ENCODE assay signal across 10 mouse cellular contexts in genomic region chr7:46034991-46035390, GRCm38 (mm10). TPM values are rescaled to one million over a fixed set of nuclear protein-coding genes. Genes with fewer than 3 reads are reported as not detected.
DNase-seq lines count a peak whose midpoint lies in the region; ATAC-seq and TF ChIP-seq lines count a peak whose summit lies in the region.
"Had no signal": no experiment of that assay in that cellular context is flagged by ENCODE, and none has a peak within 500 bp of the region (broad histone marks: within the 10 kb centered on the region; RNA-seq: fewer than 3 reads in every experiment).

No protein-coding gene starts in this region.

- no peak for TF ChIP-seq CTCF in forebrain, postnatal 0 days (IDR thresholded peaks at IDR 0.05; ENCODE audit: low read depth)

- whole genome bisulfite sequencing in lung, embryonic 15.5 days = 71% methylated on average over 2 of the region's 2 CpGs
- 82% methylated on average over 2 of the region's 2 CpGs for WGBS in forebrain, postnatal 0 days
- 27% methylated on average over 2 of the region's 2 CpGs for WGBS in liver, embryonic 13.5 days (ENCODE audit: insufficient replicate concordance)
- 70% methylated on average over 2 of the region's 2 CpGs for whole genome bisulfite sequencing in stomach, embryonic 15.5 days

- H3K36me3 ChIP-seq in lung, embryonic 15.5 days = 0 out of 2 replicates have a peak, but pooled peaks cover 11% of the 10 kb centered on the region
- H3K36me3 ChIP-seq in forebrain, postnatal 0 days (ENCODE audit: insufficient read depth) = peaks cover 14% of the 10 kb centered on the region
- peaks cover 28% of the 10 kb centered on the region for H3K36me3 ChIP-seq in liver, embryonic 13.5 days
- peaks cover 8% of the 10 kb centered on the region; the same call in 1 of the 2 replicates for H3K36me3 ChIP-seq in stomach, embryonic 15.5 days

- no peak for DNase-seq in lung, postnatal 10 days
- no peak for DNase-seq in forebrain, postnatal 0 days
- no peak for DNase-seq in liver, embryonic 13.5 days
- no peak for DNase-seq in gastrocnemius, postnatal 10 days
- no peak for DNase-seq in right cerebral cortex, postnatal 25 days
- no peak for DNase-seq in lung, postnatal 25 days (ENCODE audit: low spot score)
- DNase-seq: kidney, adult 11 months; thymus, adult 2 months had no signal

- no peak for ATAC-seq in lung, embryonic 15.5 days (ENCODE audit: borderline replicate concordance, extremely low read depth, low FRiP score, low TSS enrichment)
- no peak for ATAC-seq in forebrain, postnatal 0 days
- ATAC-seq in liver, embryonic 13.5 days (ENCODE audit: low read depth) = no peak
- ATAC-seq in stomach, embryonic 15.5 days (ENCODE audit: insufficient read depth, low FRiP score, low read depth) = no peak

- peak overlapping the region; percentile 71 for H3K4me3 ChIP-seq in lung, embryonic 15.5 days
- no peak overlapping the region for H3K4me3 ChIP-seq in forebrain, postnatal 0 days (ENCODE audit: low read depth, low read length)
- peak overlapping the region; percentile 89 for H3K4me3 ChIP-seq in liver, embryonic 13.5 days (replicated peaks)
- peak overlapping the region; percentile 86 for H3K4me3 ChIP-seq in stomach, embryonic 15.5 days (replicated peaks)

- H3K4me1 ChIP-seq in lung, embryonic 15.5 days = peaks cover 18% of the 10 kb centered on the region
- peaks cover 14% of the 10 kb centered on the region for H3K4me1 ChIP-seq in forebrain, postnatal 0 days (ENCODE audit: insufficient read depth)
- peaks cover 52% of the 10 kb centered on the region for H3K4me1 ChIP-seq in liver, embryonic 13.5 days (replicated peaks)
- H3K4me1 ChIP-seq in stomach, embryonic 15.5 days = peaks cover 35% of the 10 kb centered on the region

- H3K9ac ChIP-seq in lung, embryonic 15.5 days = peak overlapping the region; percentile 67
- H3K9ac ChIP-seq in forebrain, postnatal 0 days = 0 out of 2 replicates have a peak overlapping the region, but pooled peaks have one; percentile 71
- peak overlapping the region; percentile 91 for H3K9ac ChIP-seq in liver, embryonic 13.5 days
- H3K9ac ChIP-seq in stomach, embryonic 15.5 days = no peak overlapping the region

- no peaks in the 10 kb centered on the region for H3K9me3 ChIP-seq in lung, embryonic 15.5 days
- H3K9me3 ChIP-seq in forebrain, postnatal 0 days (ENCODE audit: low read length) = no peaks in the 10 kb centered on the region
- H3K9me3 ChIP-seq in liver, embryonic 13.5 days (replicated peaks) = no peaks in the 10 kb centered on the region
- H3K9me3 ChIP-seq in stomach, embryonic 15.5 days = no peaks in the 10 kb centered on the region

- peak overlapping the region; percentile 83 for H3K4me2 ChIP-seq in lung, embryonic 15.5 days
- peak overlapping the region; percentile 84 for H3K4me2 ChIP-seq in forebrain, postnatal 0 days (ENCODE audit: low read depth)
- peak overlapping the region; percentile 97 for H3K4me2 ChIP-seq in liver, embryonic 13.5 days
- peak overlapping the region; percentile 83 for H3K4me2 ChIP-seq in stomach, embryonic 15.5 days

- H3K27ac ChIP-seq in lung, embryonic 15.5 days = no peak overlapping the region
- no peak overlapping the region for H3K27ac ChIP-seq in forebrain, postnatal 0 days (ENCODE audit: low read depth, low read length)
- peak overlapping the region; percentile 65 for H3K27ac ChIP-seq in liver, embryonic 13.5 days
- no peak overlapping the region for H3K27ac ChIP-seq in stomach, embryonic 15.5 days

- H3K27me3 ChIP-seq in lung, embryonic 15.5 days = no peaks in the 10 kb centered on the region
- H3K27me3 ChIP-seq in forebrain, postnatal 0 days (ENCODE audit: insufficient read depth, low read length) = no peaks in the 10 kb centered on the region
- no peaks in the 10 kb centered on the region for H3K27me3 ChIP-seq in liver, embryonic 13.5 days
- H3K27me3 ChIP-seq in stomach, embryonic 15.5 days (replicated peaks) = no peaks in the 10 kb centered on the region

RNA-seq across cellular contexts. Expression of gene Nomo1, which starts 1.5 kb away (rescaled TPM):
- 36.9 and 37.3 TPM in 2 replicates for polyA plus RNA-seq in lung, embryonic 15.5 days (2015; fragmentation: Nextera tagmentation; extraction: Ambion mirVana)
- total RNA-seq in forebrain, postnatal 0 days (2014; rRNA removed) = 40.5 and 41.1 TPM in 2 replicates
- 27.3 and 32.9 TPM in 2 replicates for polyA plus RNA-seq in forebrain, postnatal 0 days (2015; fragmentation: Nextera tagmentation; extraction: Ambion mirVana)
- 30.8 and 34.2 TPM in 2 replicates for polyA plus RNA-seq in liver, embryonic 13.5 days (2015; fragmentation: Nextera tagmentation; extraction: Ambion mirVana)
- polyA plus RNA-seq in stomach, embryonic 15.5 days (2015; fragmentation: Nextera tagmentation; extraction: Ambion mirVana) = 44.7 and 54.1 TPM in 2 replicates
- total RNA-seq in gastrocnemius, postnatal 10 days (2021) = 10 to 100 TPM; 42.1 to 47.5 TPM

RNA-seq across cellular contexts. Expression of gene Abcc6, which starts 4.9 kb away (rescaled TPM):
- 0.62 and 0.65 TPM in 2 replicates for polyA plus RNA-seq in lung, embryonic 15.5 days (2015; fragmentation: Nextera tagmentation; extraction: Ambion mirVana)
- 0.54 and 0.62 TPM in 2 replicates for total RNA-seq in forebrain, postnatal 0 days (2014; rRNA removed)
- 0.11 and 0.34 TPM in 2 replicates for polyA plus RNA-seq in forebrain, postnatal 0 days (2015; fragmentation: Nextera tagmentation; extraction: Ambion mirVana)
- 4.5 and 4.8 TPM in 2 replicates for polyA plus RNA-seq in liver, embryonic 13.5 days (2015; fragmentation: Nextera tagmentation; extraction: Ambion mirVana)
- 1.3 and 2.0 TPM in 2 replicates for polyA plus RNA-seq in stomach, embryonic 15.5 days (2015; fragmentation: Nextera tagmentation; extraction: Ambion mirVana)
- under 1 TPM; 0.11 to 0.12 TPM for total RNA-seq in gastrocnemius, postnatal 10 days (2021)
